Mouse (Mus musculus) kidney, postnatal 0 days (tissue): ENCODE measurements around the gene Eme2. TPM values are rescaled to one million over a fixed set of nuclear protein-coding genes. Genes with fewer than 3 reads are reported as not detected.

Experiments used
- ATAC-seq: fragments of 200-750 bp; cut with Nextera tagmentation; replicated peaks from 2 replicates; pipeline ENCODE4 v1.8.0; 2017; ENCODE audit warnings: low read depth, moderate number of reproducible peaks, moderate TSS enrichment, moderate library complexity; ENCODE audit not compliant: low FRiP score
- DNase-seq: peaks from one replicate; pipeline ENCODE4 v3.0.0-alpha.2; 2016; ENCODE audit warnings: low spot score
- H3K27ac ChIP-seq: fragments of 300-500 bp; sonication (generic); 2 replicates; pipeline ENCODE4 v1.5.1; 2014; ENCODE audit warnings: mild to moderate bottlenecking
- H3K27me3 ChIP-seq: fragments of 300-500 bp; sonication (generic); 2 replicates; pipeline ENCODE4 v1.6.1; 2014; ENCODE audit warnings: low read length, mixed read lengths; ENCODE audit not compliant: insufficient read depth
- H3K36me3 ChIP-seq: fragments of 300-500 bp; sonication (generic); 2 replicates; pipeline ENCODE4 v1.6.1; 2014; ENCODE audit warnings: low read length, mixed read lengths; ENCODE audit not compliant: insufficient read depth
- H3K4me1 ChIP-seq: fragments of 300-500 bp; sonication (generic); replicated peaks from 2 replicates; pipeline ENCODE4 v1.6.1; 2014; ENCODE audit warnings: antibody characterized with exemption, low read length, mixed read lengths; ENCODE audit not compliant: insufficient read depth
- H3K4me2 ChIP-seq: fragments of 300-500 bp; sonication (generic); 2 replicates; pipeline ENCODE4 v1.6.1; 2014; ENCODE audit warnings: mild to moderate bottlenecking, low read length, moderate library complexity, mixed read lengths
- H3K4me3 ChIP-seq: fragments of 300-500 bp; sonication (generic); replicated peaks from 2 replicates; pipeline ENCODE4 v1.5.1; 2014; ENCODE audit warnings: low read depth, low read length
- H3K9ac ChIP-seq: fragments of 300-500 bp; sonication (generic); 2 replicates; pipeline ENCODE4 v1.6.1; 2014; ENCODE audit warnings: low read depth, low read length
- H3K9me3 ChIP-seq: fragments of 300-500 bp; sonication (generic); replicated peaks from 2 replicates; pipeline ENCODE4 v1.6.1; 2016; ENCODE audit warnings: low read length, inconsistent platforms, mixed read lengths
- CTCF ChIP-seq: IDR thresholded peaks from 2 replicates; pipeline ENCODE4 v1.5.1; 2016; ENCODE audit warnings: antibody characterized with exemption, low read depth, mild to moderate bottlenecking, moderate library complexity
- whole genome bisulfite sequencing: fragments of 180-500 bp; shearing (Covaris S2); extraction: QIAGEN DNeasy Blood & Tissue Kit; methylation state at CpG from one replicate; pipeline ENCODE4 v1.1.7; 2014; 5-methylcytosine and 5-hydroxymethylcytosine counted together
- polyA plus RNA-seq: library from polyadenylated mRNA; unstranded; fragments of >200 nt; fragmentation: Nextera tagmentation; extraction: Ambion mirVana; gene quantifications from 2 replicates; pipeline ENCODE4 v1.2.1, GENCODE M21; 2015

Eme2 gene
- polyA plus RNA-seq, 1 experiment from 2014 or later = 29.6 TPM

DNA sequence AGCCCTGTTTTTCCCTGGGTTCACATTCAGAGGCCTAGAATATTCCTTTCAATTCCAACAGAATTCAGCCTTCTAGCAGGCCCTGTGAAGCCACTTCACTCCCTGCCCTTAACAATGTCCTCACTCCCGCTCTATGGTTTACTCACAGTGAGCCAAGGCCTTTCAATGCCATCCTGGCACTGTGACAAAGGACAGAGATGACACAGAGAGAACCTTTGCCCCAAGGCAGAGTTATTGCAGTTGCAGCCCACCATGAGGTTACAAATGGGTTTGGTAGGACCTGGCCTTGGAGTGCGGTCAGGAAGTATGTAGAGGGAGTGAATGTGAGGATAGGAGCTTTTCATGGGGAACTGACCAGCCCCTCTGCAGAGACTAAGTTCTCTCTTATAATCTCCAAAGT lies 12.7 kb upstream of the Eme2 start:
- Histone ChIP-seq H3K9me3 (no peaks in the 10 kb centered on the region), H3K27ac (no peak overlapping the region), H3K36me3 (peaks cover 93% of the 10 kb centered on the region), H3K4me2 (no peak overlapping the region), H3K4me1 (no peaks in the 10 kb centered on the region), H3K27me3 (no peaks in the 10 kb centered on the region), H3K4me3 (no peak overlapping the region), H3K9ac (no peak overlapping the region)
- no peak for TF ChIP-seq CTCF
- DNase-seq = no peak
- ATAC-seq = no peak
- 96% methylated on average over 2 of the region's 2 CpGs for WGBS

DNA sequence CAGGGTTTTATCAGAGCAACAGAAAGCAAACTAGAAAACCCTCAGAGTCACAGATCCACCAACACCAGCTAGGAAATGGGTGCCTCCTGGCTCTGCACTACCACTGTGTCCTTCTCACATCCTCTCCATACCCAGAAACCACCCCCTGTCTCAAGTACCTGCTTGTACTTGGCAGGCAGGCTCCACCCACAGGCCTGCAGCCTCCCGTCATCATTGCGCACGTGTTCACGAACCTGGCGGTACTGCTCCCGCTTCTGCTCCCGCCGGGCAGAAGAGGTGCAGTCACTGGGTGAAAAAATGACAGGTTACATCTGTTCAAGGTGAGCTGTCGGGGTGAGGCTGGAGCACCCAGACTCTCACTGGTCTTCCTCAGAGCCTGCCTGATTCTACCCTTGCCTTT lies 8.9 kb upstream of the Eme2 start:
- H3K36me3 ChIP-seq = peaks cover 97% of the 10 kb centered on the region

DNA sequence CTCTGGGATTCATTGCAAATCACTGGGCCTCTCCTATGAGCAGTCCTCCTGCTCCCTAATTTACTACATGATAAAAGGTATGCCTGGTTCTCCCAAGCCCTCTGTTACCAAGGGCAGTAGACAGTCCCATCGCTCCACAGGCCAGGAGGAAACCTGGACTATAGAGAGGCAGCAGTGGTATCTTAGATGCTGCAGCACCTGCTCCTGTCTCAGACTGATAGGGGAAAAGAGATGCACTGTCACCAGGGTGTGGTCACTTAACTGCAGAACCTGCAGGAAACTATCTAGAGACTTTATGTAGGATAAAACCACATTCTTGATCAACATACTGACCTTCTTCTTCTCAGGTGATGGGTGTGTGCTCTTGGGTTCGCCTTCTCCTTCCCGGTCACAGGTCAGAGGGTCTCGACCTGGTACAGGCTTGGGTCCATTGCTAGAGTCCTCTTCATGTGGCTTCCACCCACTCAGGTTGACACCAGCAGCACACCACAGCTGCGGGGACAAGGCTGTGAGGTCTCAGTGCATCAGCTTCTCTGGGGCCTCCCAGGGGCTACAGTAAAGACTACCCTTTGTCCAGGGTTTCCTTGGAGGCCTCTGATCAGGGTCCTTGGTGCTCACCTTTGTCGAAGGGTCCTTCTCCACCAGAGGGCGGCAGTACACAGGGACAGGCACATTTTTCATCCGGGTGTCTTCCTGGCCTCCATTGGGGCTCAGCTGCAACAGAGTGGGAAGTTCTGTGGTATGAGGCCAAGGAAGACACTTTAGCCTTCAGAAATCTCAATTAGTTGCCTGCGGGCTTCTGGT lies 8.0 kb upstream of the Eme2 start:
- Histone ChIP-seq H3K4me1 (no peaks in the 10 kb centered on the region; the same call in 1 of the 2 replicates), H3K27ac (no peak overlapping the region), H3K4me3 (no peak overlapping the region), H3K9me3 (no peaks in the 10 kb centered on the region), H3K9ac (no peak overlapping the region), H3K27me3 (no peaks in the 10 kb centered on the region), H3K36me3 (peaks cover 91% of the 10 kb centered on the region), H3K4me2 (no peak overlapping the region)
- DNase-seq = peak; percentile 21
- WGBS = 65% methylated on average over 9 of the region's 9 CpGs
- no peak for ATAC-seq
- TF ChIP-seq CTCF = peak; percentile 64

More for the DNA sequence above, 8.9 kb upstream of the Eme2 start:
- Histone ChIP-seq H3K4me3 (no peak overlapping the region), H3K27me3 (no peaks in the 10 kb centered on the region), H3K27ac (no peak overlapping the region), H3K9ac (no peak overlapping the region), H3K9me3 (no peaks in the 10 kb centered on the region), H3K4me1 (no peaks in the 10 kb centered on the region), H3K4me2 (no peak overlapping the region)
- ATAC-seq (no peak), DNase-seq (no peak)
- 88% methylated on average over 9 of the region's 9 CpGs for WGBS
- TF ChIP-seq CTCF = no peak

DNA sequence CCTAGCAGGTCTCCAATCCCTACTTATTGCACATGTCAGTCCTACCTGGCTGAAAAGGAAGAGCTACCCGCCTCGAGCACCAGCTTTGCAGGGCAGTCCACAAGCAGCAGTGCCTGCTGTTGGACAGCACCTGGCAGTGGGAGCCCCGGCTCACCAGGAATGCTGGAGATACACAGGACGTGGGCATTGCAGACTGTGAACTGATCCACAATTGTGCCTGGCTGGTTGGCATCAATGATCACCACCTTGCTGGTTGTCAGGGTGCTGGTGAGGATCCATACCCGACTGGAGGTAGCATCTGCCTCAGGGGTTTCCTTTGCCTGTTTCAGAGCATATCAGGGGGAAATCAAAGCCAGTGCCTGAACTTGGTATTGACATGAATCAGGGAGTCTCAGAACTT lies 7.2 kb upstream of the Eme2 start:
- no peak overlapping the region for H3K9ac ChIP-seq
- H3K4me3 ChIP-seq = no peak overlapping the region
- DNase-seq (no peak), ATAC-seq (no peak)
- H3K27me3 ChIP-seq = no peaks in the 10 kb centered on the region
- no peak overlapping the region for H3K27ac ChIP-seq
- H3K9me3 ChIP-seq = no peaks in the 10 kb centered on the region
- no peak overlapping the region for H3K4me2 ChIP-seq
- peaks cover 86% of the 10 kb centered on the region for H3K36me3 ChIP-seq
- no peaks in the 10 kb centered on the region; the same call in 1 of the 2 replicates for H3K4me1 ChIP-seq
- WGBS = 92% methylated on average over 5 of the region's 5 CpGs
- TF ChIP-seq CTCF = no peak

DNA sequence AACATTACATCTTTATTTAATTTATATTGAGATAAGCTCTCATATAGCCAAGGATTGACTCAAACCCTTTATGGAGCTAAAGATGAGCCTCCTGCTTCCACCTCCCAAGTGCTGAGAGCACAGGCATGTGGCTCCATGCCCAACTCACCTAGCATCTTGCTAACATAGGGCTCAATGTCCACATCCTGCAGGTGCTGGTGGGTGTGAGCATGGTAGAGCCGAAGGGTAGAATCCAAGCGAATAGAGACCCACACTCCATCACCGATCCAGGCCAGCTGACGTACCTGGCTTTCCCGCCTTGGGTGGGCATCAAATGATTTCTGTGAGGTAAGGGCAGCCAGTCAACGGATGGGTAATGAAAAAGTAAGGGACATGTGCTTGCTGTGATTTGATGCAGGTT lies 5.1 kb upstream of the Eme2 start:
- H3K36me3 ChIP-seq = peaks cover 66% of the 10 kb centered on the region
- 94% methylated on average over 6 of the region's 6 CpGs for WGBS
- no peak for TF ChIP-seq CTCF
- H3K4me3 ChIP-seq = no peak overlapping the region
- DNase-seq (no peak), ATAC-seq (no peak)
- H3K27ac ChIP-seq = no peak overlapping the region
- H3K4me1 ChIP-seq = no peaks in the 10 kb centered on the region; the same call in 1 of the 2 replicates
- H3K9me3 ChIP-seq = no peaks in the 10 kb centered on the region
- no peaks in the 10 kb centered on the region for H3K27me3 ChIP-seq
- no peak overlapping the region for H3K4me2 ChIP-seq
- H3K9ac ChIP-seq = no peak overlapping the region

DNA sequence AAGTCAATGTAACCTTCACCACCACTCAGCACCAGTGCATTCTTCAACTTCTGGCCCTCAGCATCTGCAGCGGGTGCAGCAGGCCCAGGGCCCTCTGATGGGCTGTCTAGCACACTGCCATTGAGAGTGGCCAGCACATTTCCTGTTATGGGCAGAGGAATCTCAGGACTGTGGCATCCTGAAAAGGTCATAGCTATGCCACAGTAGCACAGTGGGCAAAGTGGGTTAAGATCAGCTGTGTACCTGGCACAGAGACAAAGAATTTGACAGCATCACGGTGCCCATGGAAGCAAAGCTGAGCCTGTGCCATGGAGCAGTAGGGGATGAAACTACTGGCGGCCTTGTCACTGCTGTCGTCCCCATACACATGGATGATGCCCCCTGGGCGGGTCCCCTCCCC lies 4.3 kb upstream of the Eme2 start:
- DNase-seq = no peak
- Histone ChIP-seq H3K9ac (no peak overlapping the region), H3K27ac (no peak overlapping the region), H3K4me3 (no peak overlapping the region), H3K4me1 (peaks cover 2% of the 10 kb centered on the region; the same call in 1 of the 2 replicates), H3K27me3 (no peaks in the 10 kb centered on the region), H3K36me3 (peaks cover 57% of the 10 kb centered on the region), H3K9me3 (no peaks in the 10 kb centered on the region), H3K4me2 (no peak overlapping the region)
- 79% methylated on average over 5 of the region's 5 CpGs for WGBS
- no peak for ATAC-seq
- no peak for TF ChIP-seq CTCF
